Mouse (Mus musculus) cerebellum, adult 9-10 months (tissue): ENCODE measurements around the gene Gcdh.

Source experiments
- DNase-seq: peaks from one replicate; pipeline ENCODE4 v3.0.0; 2022

Gene Gcdh

GRCm38 (mm10) chr8:84893709-84894134, at the start of gene Gcdh:
Gene Gcdh, minus strand, starts transcription at chr8:84893921.
- peak; percentile 95 for DNase-seq

GRCm38 (mm10) chr8:84937620-84938485, 44.1 kb upstream of the Gcdh start:
- peak; percentile 66 for DNase-seq

GRCm38 (mm10) chr8:84936962-84937546, 43.3 kb upstream of the Gcdh start, which contains the start of gene Mast1:
Gene Mast1, minus strand, starts transcription at chr8:84937359.
- peak; percentile 82 for DNase-seq

GRCm38 (mm10) chr8:84936041-84936961, 42.6 kb upstream of the Gcdh start:
- DNase-seq: peak; percentile 68

- DNase-seq: peak; percentile 78
Measured at GRCm38 (mm10) chr8:84935489-84935888, 41.8 kb upstream of the Gcdh start.

- DNase-seq: peak; percentile 88
Measured at GRCm38 (mm10) chr8:84934860-84935259, 41.1 kb upstream of the Gcdh start.

GRCm38 (mm10) chr8:84933767-84934559, 40.2 kb upstream of the Gcdh start:
- DNase-seq: peak; percentile 65

GRCm38 (mm10) chr8:84930582-84930981, 36.9 kb upstream of the Gcdh start:
- no peak for DNase-seq

- peak; percentile 85 for DNase-seq
Measured at GRCm38 (mm10) chr8:84928456-84929306, 35.0 kb upstream of the Gcdh start.

GRCm38 (mm10) chr8:84927513-84927912, 33.8 kb upstream of the Gcdh start:
- DNase-seq: no peak

GRCm38 (mm10) chr8:84925557-84925956, 31.8 kb upstream of the Gcdh start:
- no peak for DNase-seq

- no peak for DNase-seq
Measured at GRCm38 (mm10) chr8:84921596-84921995, 27.9 kb upstream of the Gcdh start.

GRCm38 (mm10) chr8:84918646-84919045, 24.9 kb upstream of the Gcdh start:
- no peak for DNase-seq

- DNase-seq: no peak
Measured at GRCm38 (mm10) chr8:84917781-84918180, 24.1 kb upstream of the Gcdh start.

- DNase-seq: no peak
Measured at GRCm38 (mm10) chr8:84915269-84915668, 21.5 kb upstream of the Gcdh start.

GRCm38 (mm10) chr8:84913960-84914359, 20.2 kb upstream of the Gcdh start:
- DNase-seq: no peak

- DNase-seq: no peak
Measured at GRCm38 (mm10) chr8:84913502-84913900, 19.8 kb upstream of the Gcdh start.

- DNase-seq: peak; percentile 86
Measured at GRCm38 (mm10) chr8:84912895-84913501, 19.3 kb upstream of the Gcdh start.

GRCm38 (mm10) chr8:84912391-84912790, 18.7 kb upstream of the Gcdh start:
- peak; percentile 53 for DNase-seq

- DNase-seq: peak; percentile 47
Measured at GRCm38 (mm10) chr8:84911854-84912253, 18.1 kb upstream of the Gcdh start.

- peak; percentile 90 for DNase-seq
Measured at GRCm38 (mm10) chr8:84910551-84910950, 16.8 kb upstream of the Gcdh start.
